Mouse (Mus musculus) right cerebral cortex, postnatal 25 days (tissue): ENCODE measurements around the gene Kcnma1.

ENCODE experiments used
- DNase-seq: peaks from one replicate; pipeline ENCODE4 v3.0.0; 2022

The Kcnma1 gene

GRCm38 (mm10) chr14:23521080-23521684, 493.1 kb downstream of the Kcnma1 start:
- DNase-seq = no peak

GRCm38 (mm10) chr14:23517374-23517773, 496.9 kb downstream of the Kcnma1 start:
- DNase-seq = no peak

GRCm38 (mm10) chr14:23509792-23510191, 504.5 kb downstream of the Kcnma1 start:
- no peak for DNase-seq

- no peak for DNase-seq
These were observed 512.0 kb downstream of the Kcnma1 start for GRCm38 (mm10) chr14:23502236-23502790.

GRCm38 (mm10) chr14:23496801-23497200, 517.5 kb downstream of the Kcnma1 start:
- no peak for DNase-seq

GRCm38 (mm10) chr14:23496236-23496740, 518.0 kb downstream of the Kcnma1 start:
- DNase-seq = no peak

GRCm38 (mm10) chr14:23494496-23494800, 519.8 kb downstream of the Kcnma1 start:
- no peak for DNase-seq

GRCm38 (mm10) chr14:23493750-23494495, 520.4 kb downstream of the Kcnma1 start:
- DNase-seq = no peak

- DNase-seq = no peak
These were observed 521.5 kb downstream of the Kcnma1 start for GRCm38 (mm10) chr14:23492581-23493360.

- no peak for DNase-seq
These were observed 522.9 kb downstream of the Kcnma1 start for GRCm38 (mm10) chr14:23491359-23491758.

GRCm38 (mm10) chr14:23486687-23487086, 527.6 kb downstream of the Kcnma1 start:
- DNase-seq = no peak

GRCm38 (mm10) chr14:23485802-23486500, 528.3 kb downstream of the Kcnma1 start:
- DNase-seq = no peak

GRCm38 (mm10) chr14:23475129-23475528, 539.2 kb downstream of the Kcnma1 start:
- DNase-seq = no peak

- DNase-seq = no peak
These were observed 544.2 kb downstream of the Kcnma1 start for GRCm38 (mm10) chr14:23470071-23470470.

- no peak for DNase-seq
These were observed 549.2 kb downstream of the Kcnma1 start for GRCm38 (mm10) chr14:23465135-23465534.

GRCm38 (mm10) chr14:23458560-23458959, 555.7 kb downstream of the Kcnma1 start:
- no peak for DNase-seq

- DNase-seq = no peak
These were observed 562.6 kb downstream of the Kcnma1 start for GRCm38 (mm10) chr14:23451681-23452080.

GRCm38 (mm10) chr14:23437467-23437866, 576.8 kb downstream of the Kcnma1 start:
- DNase-seq = no peak

GRCm38 (mm10) chr14:23435861-23436260, 578.4 kb downstream of the Kcnma1 start:
- DNase-seq = no peak

- DNase-seq = no peak
These were observed 584.3 kb downstream of the Kcnma1 start for GRCm38 (mm10) chr14:23430006-23430405.

GRCm38 (mm10) chr14:23429043-23429442, 585.2 kb downstream of the Kcnma1 start:
- DNase-seq = no peak

GRCm38 (mm10) chr14:23422481-23423040, 591.7 kb downstream of the Kcnma1 start:
- no peak for DNase-seq
